Mouse (Mus musculus) natural killer cell, adult 2 months (primary cell): ENCODE measurements around the gene Padi1.
A peak's percentile ranks its signal among the peaks of the same experiment; 100 is the strongest.

ENCODE experiments used
- DNase-seq, 2 experiments: peaks; one replicate each; pipeline ENCODE4 v3.0.0; 2022; ENCODE audit warnings: low spot score in 2 of 2

Padi1 gene

GRCm38 (mm10) chr4:140784292-140784945 is 61.2 kb downstream of the Padi1 start:
- no peak for DNase-seq

DNA sequence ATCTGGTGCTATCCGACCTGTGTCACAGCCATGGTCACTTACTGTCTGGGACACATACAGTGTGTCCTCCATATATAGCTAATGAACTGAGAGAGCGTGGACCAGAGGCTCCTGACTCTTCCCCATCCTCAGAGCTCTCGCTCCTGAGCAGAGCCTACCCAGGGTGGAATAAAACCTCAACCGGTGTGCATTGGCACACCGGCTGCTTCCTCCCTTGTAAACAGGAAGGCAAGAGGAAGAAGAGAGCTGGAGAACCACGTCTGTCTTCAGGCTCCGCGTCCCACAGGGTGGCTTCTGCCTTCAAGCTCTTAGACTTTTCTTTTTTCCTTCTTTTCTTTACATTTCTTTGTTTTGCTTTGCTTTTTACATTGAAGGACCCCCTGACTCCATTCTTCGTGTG is 62.8 kb downstream of the Padi1 start:
- no peak for DNase-seq

DNA sequence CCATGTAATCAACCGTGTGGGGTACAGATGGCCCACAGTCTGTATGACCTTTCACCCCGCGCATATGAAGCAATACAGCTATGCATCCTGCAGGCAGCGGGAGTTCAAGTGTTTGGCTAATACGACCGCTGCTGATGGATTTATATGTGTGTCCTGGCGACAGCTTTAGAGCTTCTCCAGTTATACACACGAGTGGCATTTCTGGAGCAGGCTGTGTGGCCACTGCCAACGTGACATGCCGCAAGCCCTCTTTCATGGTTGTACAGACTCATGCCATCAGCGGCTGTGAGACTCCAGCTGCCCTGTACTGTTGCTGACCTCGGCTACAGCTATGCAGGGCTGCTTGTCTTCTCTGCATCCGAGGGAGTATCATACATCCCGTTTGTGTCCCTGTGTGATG is 65.1 kb downstream of the Padi1 start:
- DNase-seq, result no peak

GRCm38 (mm10) chr4:140779803-140780397 is 65.7 kb downstream of the Padi1 start:
- no peak for DNase-seq

DNA sequence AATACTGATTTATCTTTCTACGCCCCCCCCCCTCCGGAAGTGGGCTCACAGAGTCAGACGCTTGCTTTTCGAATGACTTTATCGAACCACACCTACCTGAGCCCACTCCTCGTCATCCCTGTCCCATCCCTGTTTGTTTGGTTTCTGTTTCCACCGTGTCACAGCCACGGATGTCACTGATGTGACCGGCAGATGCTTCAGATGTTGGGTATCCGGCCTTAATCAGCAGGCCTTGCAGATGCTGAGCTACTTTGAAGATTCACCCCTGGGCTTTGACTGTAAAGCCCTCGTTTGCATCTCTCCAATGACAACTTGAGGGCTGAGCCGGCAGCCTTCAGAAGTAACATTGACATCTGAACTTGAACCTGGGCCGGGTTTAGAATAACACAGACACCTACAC is 69.0 kb downstream of the Padi1 start:
- no peak for DNase-seq

- DNase-seq, result no peak
Measured at GRCm38 (mm10) chr4:140775876-140776275, 69.7 kb downstream of the Padi1 start.

GRCm38 (mm10) chr4:140774893-140775292 is 70.7 kb downstream of the Padi1 start:
- DNase-seq, result no peak

DNA sequence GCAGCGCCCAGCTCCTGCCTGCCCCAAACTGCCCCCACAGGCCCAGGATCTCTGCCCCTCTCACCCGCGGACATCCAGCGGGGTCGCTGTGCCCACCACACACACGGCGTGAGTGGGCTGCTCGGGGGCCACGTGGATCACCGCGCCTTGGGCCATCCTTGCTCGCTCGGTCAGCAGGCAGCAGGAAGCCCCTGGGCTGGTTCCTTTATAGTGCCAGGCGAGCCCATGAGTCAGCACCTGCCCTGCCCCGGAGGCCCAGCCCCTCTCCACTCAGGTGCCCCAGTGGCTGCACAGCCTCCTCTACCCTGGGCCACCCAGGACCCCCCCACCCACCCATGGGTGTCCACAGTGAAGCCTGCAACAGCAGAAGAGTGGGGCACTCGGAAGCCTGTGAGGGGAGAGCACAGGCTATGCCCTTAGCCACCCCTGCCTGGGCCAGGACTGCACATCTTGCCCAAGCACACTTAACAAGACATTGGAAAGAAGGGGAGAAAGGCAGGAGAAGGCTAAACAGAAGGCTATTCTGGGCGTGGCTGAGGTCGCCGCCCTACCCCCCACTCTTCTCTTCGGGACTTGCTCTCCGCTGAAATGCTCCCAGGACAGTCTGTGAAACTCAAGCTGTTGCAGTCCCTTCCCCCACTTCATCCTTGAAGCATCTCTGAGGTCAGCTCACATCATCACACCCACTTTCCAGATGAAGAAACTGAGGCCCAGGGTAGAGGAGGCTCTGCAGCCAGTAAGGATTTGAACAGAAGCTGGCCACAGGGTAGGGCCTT is 71.4 kb downstream of the Padi1 start, which contains the start of gene Padi4:
Gene Padi4 (minus strand): TSS at position 212 of the 776 bp plus-strand sequence.
- peak in 1 of 2 experiments; percentile 20 for DNase-seq

- DNase-seq, result peak; percentile 38 to 56
Measured at GRCm38 (mm10) chr4:140771091-140771490, 74.5 kb downstream of the Padi1 start.

DNA sequence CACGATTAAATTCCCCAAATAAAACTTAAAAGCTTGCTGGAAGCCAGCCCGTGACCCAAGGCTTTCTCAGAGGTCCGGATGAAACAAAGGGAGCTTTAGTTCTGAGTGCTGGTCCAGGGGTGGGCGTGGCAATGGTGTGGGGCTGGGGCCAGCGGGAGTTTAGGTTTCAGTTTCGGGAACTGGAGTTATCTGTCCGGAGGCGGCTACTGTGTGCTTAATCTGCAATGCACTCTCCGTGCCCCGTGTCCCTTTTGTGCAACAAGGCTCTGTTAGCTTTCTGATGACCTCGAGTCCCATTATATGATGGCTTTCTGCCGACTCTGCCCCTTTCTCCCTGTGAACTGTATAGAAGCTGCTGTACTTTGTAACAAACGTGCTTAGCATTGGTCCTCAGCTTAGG is 75.1 kb downstream of the Padi1 start:
- peak; percentile 23 to 31 for DNase-seq

DNA sequence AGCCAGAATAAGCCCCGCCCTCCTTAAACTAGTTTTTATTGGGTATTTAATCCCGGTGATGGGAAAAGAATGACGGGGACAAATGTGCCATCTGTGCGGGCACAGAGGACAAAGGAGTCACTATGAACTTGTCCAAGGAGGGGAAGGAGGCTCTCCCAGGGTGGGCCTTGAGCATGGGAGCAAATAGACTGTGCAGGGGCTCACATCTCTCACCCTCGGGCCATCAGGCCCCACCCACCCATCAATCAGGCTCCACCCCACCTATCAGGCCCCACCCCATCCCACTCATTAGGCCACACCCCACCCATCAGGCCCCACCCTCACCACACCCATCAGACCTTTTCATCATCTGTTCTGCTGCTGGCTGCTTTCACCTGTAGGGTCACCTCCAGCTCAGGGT is 76.6 kb downstream of the Padi1 start:
- DNase-seq, result no peak

GRCm38 (mm10) chr4:140765936-140766335 is 79.6 kb downstream of the Padi1 start:
- no peak for DNase-seq

- peak; percentile 64 to 71 for DNase-seq
Measured at GRCm38 (mm10) chr4:140763158-140763557, 82.4 kb downstream of the Padi1 start.
